Mouse (Mus musculus): ENCODE results near the gene Timp4.

GRCm38 (mm10) chr6:115271326-115271725, 19.3 kb upstream of the Timp4 start:
- TF ChIP-seq POLR2A (IDR thresholded peaks at IDR 0.05; ENCODE audit: extremely low read depth, insufficient read depth, low read length) = no peak
- TF ChIP-seq CTCF (IDR thresholded peaks at IDR 0.05; ENCODE audit: low read depth, low read length) = no peak

Data from liver, adult 2 months (tissue).